11 mouse cellular contexts compared by ENCODE assay signal in genomic region chr1:156796251-156796650, GRCm38 (mm10). TPM values are rescaled to one million over a fixed set of nuclear protein-coding genes. Genes with fewer than 3 reads are reported as not detected.
DNase-seq lines count a peak whose midpoint lies in the region; ATAC-seq lines count a peak whose summit lies in the region.
"Had no signal": no experiment of that assay in that cellular context is flagged by ENCODE, and none has a peak within 500 bp of the region (broad histone marks: within the 10 kb centered on the region; RNA-seq: fewer than 3 reads in every experiment).

No protein-coding gene starts in this region.

- H3K4me2 ChIP-seq in kidney, embryonic 16.5 days (replicated peaks; ENCODE audit: low read depth, low read length): no peak overlapping the region

- peaks cover 5% of the 10 kb centered on the region; the same call in 1 of the 2 replicates for H3K4me1 ChIP-seq in kidney, embryonic 16.5 days (ENCODE audit: insufficient read depth, low read length)

- peak; percentile 81 for DNase-seq in embryo, embryonic 10 days (ENCODE audit: low spot score)
- peak; percentile 77 for DNase-seq in embryo, embryonic 11 days
- peak; percentile 36 to 72 for DNase-seq in gastrocnemius, adult 8-10 months (ENCODE audit: low spot score in 2 of 2)
- DNase-seq in right cerebral cortex, postnatal 25 days: no peak
- DNase-seq: adrenal gland, adult 2 months; cerebellum, postnatal 10 days had no signal

- no peaks in the 10 kb centered on the region for H3K27me3 ChIP-seq in kidney, embryonic 16.5 days (ENCODE audit: insufficient read depth, low read length)
- H3K27me3 ChIP-seq: CH12.LX had no signal

- no peak overlapping the region for H3K9ac ChIP-seq in kidney, embryonic 16.5 days (replicated peaks; ENCODE audit: low read length)

- 29% methylated on average over 9 of the region's 9 CpGs for WGBS in kidney, embryonic 16.5 days

- peak overlapping the region; percentile 48; the same call in 1 of the 2 replicates for H3K27ac ChIP-seq in kidney, embryonic 16.5 days (ENCODE audit: low read length)

- H3K9me3 ChIP-seq in kidney, embryonic 16.5 days (ENCODE audit: low read length): no peaks in the 10 kb centered on the region

- ATAC-seq in kidney, embryonic 16.5 days (ENCODE audit: low FRiP score, low TSS enrichment): peak; percentile 69; the same call in 1 of the 2 replicates
- ATAC-seq in activated CD4-positive, CD25-positive, alpha-beta regulatory T cell, adult 4 months: no peak
- no peak for ATAC-seq in monocyte, adult 5-6 weeks (replicated peaks; ENCODE audit: insufficient number of reproducible peaks, low FRiP score, low TSS enrichment, poor library complexity, severe bottlenecking)

- no peaks in the 10 kb centered on the region for H3K36me3 ChIP-seq in kidney, embryonic 16.5 days (ENCODE audit: insufficient read depth, low read length)

- no peak overlapping the region for H3K4me3 ChIP-seq in kidney, embryonic 16.5 days (ENCODE audit: low read length)

RNA-seq across cellular contexts. Expression of gene Angptl1, which starts 42.1 kb away (rescaled TPM):
- total RNA-seq in gastrocnemius, adult 8-10 months (2022): 1 to 10 TPM; 4.5 to 6.4 (median 5.9) TPM
- polyA plus RNA-seq in kidney, embryonic 16.5 days (2015; fragmentation: Nextera tagmentation; extraction: Ambion mirVana): 0.99 and 2.1 TPM in 2 replicates
- polyA plus RNA-seq in activated CD4-positive, CD25-positive, alpha-beta regulatory T cell, adult 4 months (2017; shearing (Covaris generic)): under 1 TPM; 0.74 to 0.83 TPM
- total RNA-seq in monocyte, adult 5-6 weeks (2017): not detected in 3 replicates
- total RNA-seq: megakaryocyte-erythroid progenitor cell, adult 5-6 weeks had no signal
